Mouse (Mus musculus) hindlimb bud, embryonic 11.5 days (tissue): ENCODE measurements around the gene Spindoc.

Source experiments
- DNase-seq: peaks from one replicate; pipeline ENCODE4 v3.0.0-alpha.2; 2012; ENCODE audit warnings: low read depth, low spot score; ENCODE audit errors: extremely low spot score

The Spindoc gene

GRCm38 (mm10) chr19:7382903-7383865 is at the start of gene Spindoc:
Gene Spindoc (minus strand): TSS chr19:7382994.
- DNase-seq: peak; percentile 49

- no peak for DNase-seq
These were observed 42.6 kb upstream of the Spindoc start for GRCm38 (mm10) chr19:7425398-7425775.

- no peak for DNase-seq
These were observed 42.0 kb upstream of the Spindoc start for GRCm38 (mm10) chr19:7424590-7425397.

- DNase-seq: no peak
These were observed 41.3 kb upstream of the Spindoc start for GRCm38 (mm10) chr19:7424131-7424530.

GRCm38 (mm10) chr19:7423656-7424030 is 40.8 kb upstream of the Spindoc start:
- no peak for DNase-seq

- DNase-seq: no peak
These were observed 40.3 kb upstream of the Spindoc start for GRCm38 (mm10) chr19:7423028-7423655.

- DNase-seq: no peak
These were observed 39.8 kb upstream of the Spindoc start for GRCm38 (mm10) chr19:7422656-7423027.

GRCm38 (mm10) chr19:7421602-7422591 is 39.1 kb upstream of the Spindoc start:
- no peak for DNase-seq

- no peak for DNase-seq
These were observed 38.2 kb upstream of the Spindoc start for GRCm38 (mm10) chr19:7420841-7421601.

GRCm38 (mm10) chr19:7420108-7420507 is 37.3 kb upstream of the Spindoc start:
- no peak for DNase-seq

GRCm38 (mm10) chr19:7419134-7419533 is 36.3 kb upstream of the Spindoc start:
- no peak for DNase-seq

GRCm38 (mm10) chr19:7417911-7418849 is 35.4 kb upstream of the Spindoc start:
- no peak for DNase-seq

GRCm38 (mm10) chr19:7416834-7417735 is 34.3 kb upstream of the Spindoc start, which contains the start of gene 2700081O15Rik:
Gene 2700081O15Rik (plus strand): TSS chr19:7417625.
- DNase-seq: no peak

GRCm38 (mm10) chr19:7415916-7416833 is 33.4 kb upstream of the Spindoc start:
- no peak for DNase-seq

- no peak for DNase-seq
These were observed 29.6 kb upstream of the Spindoc start for GRCm38 (mm10) chr19:7412361-7412760.

GRCm38 (mm10) chr19:7404623-7405229 is 21.9 kb upstream of the Spindoc start:
- DNase-seq: no peak
